Mouse (Mus musculus) ES-CJ7 (cell line): ENCODE results near the gene Rpl9-ps6.
"Not testable (repeated sequence)": the region's sequence is repeated elsewhere in the genome, so short reads cannot be mapped to it uniquely, and the experiment has no call there.

ENCODE experiments used
- DNase-seq: peaks from one replicate; pipeline ENCODE4 v3.0.0; 2011; ENCODE audit warnings: low read depth, low spot score

Rpl9-ps6 gene

DNA sequence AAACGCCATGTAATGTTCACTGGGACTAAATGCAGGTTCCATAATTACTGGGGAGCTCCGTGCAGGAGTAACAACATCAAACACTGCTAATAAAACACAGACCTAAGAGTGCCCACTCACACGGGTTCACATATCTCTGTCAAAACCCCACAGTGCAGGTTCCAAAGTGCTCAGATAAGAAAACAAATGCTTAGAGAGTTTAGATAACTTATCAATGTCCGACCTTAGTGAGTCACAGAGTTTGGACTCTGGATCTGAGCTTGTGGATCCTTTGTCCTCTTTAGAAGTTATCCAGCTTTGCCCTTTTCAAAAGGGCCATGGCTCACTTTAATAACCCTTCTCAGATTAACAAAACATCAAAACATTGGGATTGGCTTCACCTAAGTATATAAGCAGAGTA, 15.1 kb upstream of the Rpl9-ps6 start:
- DNase-seq, result no peak

DNA sequence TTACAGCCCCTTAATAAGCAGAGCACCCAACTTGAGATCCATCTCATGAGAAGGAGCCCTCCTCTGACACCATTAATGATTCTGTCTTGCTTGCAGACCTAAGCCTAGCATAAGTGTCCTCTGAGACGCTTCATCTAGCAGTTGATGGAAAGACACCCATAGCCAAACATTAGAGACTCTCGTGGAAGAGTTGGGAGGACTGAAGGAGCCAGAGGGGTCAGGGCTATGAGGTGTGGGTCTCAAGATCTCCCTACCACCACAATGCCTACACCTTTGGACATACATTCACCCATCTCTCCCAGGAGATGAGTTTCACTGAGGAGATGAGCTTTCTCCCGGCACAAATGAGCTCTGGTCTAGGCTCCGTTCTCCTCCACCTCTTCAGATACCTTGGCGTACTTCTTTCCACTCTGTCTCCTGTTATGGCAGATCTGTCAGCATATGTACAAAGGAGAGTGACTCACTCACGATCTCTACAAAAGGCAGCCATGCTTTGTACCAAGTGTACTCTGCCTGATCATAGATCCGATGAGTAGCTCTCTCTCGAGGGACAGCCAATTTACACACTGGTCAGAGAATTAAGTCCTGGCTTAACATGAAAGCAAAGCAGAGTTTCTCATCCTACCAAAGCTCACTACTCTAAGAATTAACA, 14.5 kb upstream of the Rpl9-ps6 start:
- DNase-seq, result no peak

DNA sequence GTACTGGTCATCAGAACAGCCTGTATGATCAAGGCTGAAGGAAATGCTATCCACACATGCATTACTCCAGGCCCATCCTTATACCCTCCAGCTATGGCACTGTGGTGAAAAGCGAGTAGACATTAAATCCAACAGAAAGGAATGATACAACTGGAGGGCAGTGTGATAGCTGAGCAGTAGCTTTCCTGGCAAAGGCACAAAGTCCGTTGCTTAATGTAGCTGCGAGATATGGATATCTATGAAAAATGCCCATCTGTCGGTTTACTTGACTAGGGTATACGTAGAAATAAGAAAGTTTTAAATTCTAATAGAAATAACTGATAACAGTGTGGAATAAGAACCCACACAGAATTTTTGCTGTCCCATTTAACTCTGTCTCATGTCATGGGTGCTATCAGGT, 13.9 kb upstream of the Rpl9-ps6 start:
- no peak for DNase-seq

DNA sequence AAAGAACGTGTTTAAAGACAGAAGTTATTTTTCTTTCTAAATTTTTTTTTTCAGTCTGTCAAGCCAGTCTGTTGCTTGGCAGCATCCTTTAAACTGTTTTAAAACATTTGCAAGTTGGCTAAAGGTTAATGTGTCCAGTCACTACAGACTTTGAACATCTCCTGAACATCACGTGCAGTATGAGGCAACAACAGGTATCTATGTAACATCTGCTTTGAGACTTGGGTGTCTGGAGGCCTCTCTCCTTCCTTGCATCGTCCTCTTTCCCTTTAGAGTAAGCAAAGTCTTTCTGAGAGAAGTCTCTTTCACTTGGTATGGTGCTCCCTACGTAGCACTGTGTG, 10.3 kb upstream of the Rpl9-ps6 start:
- no peak for DNase-seq

DNA sequence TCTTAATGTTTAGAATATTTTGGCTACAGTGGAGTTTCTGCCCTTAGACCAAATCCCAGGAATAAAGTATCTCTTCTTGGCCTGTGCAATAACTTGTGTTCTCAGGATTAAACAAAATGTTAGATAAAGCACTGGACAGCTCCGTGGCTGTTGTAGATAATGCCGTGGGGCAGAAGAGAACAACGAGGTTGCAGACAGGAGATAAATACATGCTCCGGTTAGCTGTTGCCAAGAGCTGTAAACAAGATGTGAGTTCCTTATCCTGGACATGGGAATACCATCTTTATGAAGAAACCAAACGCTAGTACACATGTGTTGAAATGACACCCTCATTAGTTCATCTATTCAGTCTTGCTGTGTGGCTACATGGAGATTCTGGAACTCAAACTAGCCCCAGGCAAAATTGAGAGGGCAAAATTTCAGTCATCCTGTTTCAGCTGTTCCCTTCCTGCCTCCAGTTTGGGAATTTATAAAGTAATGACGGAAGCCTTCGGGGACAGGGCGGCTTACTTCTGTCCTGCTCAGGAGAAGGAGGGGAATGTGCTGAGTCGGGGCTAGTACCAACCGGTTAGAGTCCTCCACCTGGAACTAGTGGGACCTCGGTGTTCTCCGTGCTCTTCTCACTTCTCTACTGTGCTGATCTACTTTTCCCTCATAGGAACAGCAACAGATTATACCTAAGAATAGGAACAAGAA, 9.8 kb upstream of the Rpl9-ps6 start:
- DNase-seq, result no peak

DNA sequence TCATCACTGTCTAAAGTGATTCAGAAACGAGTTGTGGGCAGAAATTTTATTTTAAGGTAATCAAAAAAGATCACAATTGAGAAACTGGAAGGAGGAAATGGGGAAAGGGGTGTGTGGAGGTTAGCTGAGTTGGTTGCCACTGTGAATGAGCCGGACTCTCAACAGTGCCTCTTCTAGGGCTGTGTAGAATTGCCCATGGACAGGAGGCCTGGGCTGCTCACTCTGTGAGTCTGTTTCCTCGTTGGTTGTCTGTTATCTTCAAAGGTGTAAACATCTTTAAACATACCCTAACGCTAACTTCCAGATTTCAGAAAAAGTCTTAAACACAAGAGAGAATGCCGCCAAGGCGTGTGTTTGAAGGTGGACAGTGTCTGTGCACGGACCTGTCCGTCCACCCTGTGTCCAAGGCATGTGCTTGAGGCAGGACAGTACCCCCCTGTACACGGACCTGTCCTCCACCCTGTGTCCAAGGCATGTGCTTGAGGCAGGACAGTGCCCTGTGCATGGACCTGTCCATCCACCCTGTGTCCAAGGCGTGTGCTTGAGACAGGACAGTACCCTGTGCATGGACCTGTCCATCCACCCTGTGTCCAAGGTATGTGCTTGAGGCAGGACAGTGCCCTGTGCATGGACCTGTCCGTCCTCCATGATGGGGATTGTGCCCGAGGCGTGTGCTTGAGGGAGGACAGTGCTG, 4.3 kb upstream of the Rpl9-ps6 start:
- DNase-seq, result no peak

DNA sequence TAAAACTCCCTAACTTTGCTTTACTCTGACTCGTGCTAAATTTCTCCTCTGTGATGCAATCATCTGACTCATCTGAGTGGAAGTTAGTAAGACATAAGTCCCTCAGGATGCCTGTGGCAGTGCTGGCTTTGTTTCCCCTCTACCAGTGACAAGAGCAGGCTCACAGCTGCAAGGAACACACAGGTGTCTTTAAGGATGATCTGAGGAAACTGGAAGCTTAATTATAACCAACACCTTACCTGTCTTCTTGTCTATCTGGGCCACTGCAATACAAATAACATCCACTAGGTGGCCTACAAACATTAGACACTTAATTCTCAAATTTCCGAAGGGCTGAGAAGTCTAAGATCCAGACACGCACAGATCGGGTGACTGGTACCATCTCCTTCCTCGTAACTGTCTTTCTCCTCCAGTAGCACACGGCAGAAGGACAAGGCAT, 3.7 kb upstream of the Rpl9-ps6 start:
- DNase-seq, result peak; percentile 75

DNA sequence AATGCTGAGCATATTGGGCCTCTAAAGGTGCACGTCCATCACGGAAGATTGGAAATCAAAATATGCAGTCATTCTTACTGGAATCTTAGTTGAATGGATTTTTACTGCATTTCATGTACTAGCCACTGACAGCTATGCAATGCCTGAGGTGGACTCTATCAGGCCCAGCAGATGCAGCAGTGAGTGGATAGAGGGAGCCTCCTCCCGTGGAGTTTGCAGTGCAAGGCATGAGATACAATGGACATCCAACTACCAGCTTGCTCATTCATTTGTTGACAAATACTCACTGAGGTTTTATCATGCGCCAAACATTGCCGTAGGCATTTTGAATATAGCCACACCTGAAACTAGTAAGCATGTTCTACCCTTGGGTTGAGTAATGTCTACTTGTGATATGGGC, 947 bp upstream of the Rpl9-ps6 start:
- no peak for DNase-seq

DNA sequence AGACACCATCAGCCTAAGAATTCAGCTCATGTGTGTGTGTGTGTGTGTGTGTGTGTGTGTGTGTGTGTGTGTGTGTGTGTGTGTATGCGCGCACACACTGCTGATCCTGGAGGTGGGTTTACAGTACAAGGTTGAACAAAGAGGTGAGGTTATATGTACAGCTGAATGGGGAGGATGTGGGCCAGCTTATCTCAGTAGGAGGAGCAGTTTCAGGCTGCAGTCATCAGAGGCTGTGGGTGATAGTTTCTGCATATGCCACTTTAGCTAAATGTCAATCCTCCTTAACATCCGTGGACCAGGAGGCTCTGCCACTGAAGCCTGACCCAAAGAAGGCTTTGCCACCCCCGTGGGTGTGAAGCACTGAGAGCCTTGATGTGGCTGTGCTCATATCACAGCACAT, 1.1 kb downstream of the Rpl9-ps6 start:
- DNase-seq, result no peak

DNA sequence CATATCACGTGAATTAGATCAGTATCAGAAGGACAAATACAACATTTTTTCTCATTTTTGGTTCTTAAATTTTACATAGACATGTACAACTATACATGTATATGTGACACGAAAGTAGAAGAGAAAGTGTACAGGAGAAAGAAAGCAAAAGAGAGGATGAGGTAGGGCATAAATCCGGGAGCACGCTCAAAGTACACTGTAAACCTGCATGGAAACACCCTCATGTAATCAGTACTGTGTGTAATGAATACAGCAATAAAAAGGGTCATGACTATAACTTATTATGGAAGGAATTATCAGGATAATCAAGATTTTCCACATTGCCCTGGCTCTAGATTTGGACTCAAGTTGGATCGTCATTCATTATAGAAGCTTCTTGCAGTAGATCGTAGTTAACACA, 3.3 kb downstream of the Rpl9-ps6 start:
- no peak for DNase-seq

DNA sequence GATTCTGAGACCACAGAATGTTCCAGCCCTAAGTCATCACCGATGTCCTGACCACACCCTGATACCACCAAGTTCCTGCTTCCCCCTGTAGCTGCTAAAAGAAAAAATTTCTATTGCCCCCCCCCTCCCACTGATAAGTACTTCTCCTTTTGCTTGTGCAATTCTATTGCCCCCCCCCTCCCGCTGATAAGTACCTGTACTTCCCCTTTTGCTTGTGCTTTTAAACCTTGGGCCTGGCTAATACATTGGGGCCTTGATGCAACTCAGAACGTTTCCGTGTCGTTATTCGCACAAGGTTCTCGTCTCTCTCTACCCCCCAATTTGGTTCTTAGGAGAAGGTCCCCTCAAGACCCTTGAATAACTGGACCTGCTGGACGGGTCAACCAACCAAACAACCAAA, 8.7 kb downstream of the Rpl9-ps6 start:
- DNase-seq, result not testable (repeated sequence)

DNA sequence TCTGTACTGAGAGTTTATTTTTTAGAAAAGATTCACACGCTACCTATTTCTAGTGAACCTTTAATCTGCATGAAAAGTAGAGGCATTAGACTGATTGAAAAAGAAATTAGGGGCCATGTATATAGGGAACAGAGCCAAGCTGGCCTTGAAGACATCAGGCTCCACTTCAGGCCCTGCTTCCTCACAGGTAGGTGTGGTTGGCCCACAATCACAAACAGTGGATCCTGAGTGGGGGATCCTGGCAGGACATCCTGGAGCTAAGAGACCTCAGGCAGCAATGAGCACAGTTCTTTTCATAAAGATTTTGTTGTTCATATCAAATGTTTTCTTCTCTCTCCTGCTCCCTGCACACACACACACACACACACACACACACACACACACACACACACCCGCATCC, 9.6 kb downstream of the Rpl9-ps6 start:
- no peak for DNase-seq

DNA sequence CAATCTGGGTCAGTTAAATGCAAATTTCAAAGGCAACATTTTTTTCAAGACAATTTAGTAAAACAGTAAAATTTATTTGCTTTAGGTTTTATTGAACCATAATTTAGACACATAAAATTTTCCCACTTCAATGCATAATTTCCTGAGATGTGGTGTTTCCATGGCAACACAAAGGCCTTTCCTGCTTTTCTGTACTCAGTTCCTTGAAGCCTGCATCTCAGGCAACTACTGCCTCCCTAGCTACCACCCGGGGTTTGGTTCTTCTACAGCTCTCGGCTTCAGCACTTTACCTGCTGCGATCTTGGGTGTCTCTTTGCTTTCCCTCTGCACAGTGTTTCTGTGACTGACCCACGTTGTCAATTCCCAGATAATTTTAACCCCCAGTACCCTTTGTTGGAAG, 14.1 kb downstream of the Rpl9-ps6 start:
- DNase-seq, result no peak

DNA sequence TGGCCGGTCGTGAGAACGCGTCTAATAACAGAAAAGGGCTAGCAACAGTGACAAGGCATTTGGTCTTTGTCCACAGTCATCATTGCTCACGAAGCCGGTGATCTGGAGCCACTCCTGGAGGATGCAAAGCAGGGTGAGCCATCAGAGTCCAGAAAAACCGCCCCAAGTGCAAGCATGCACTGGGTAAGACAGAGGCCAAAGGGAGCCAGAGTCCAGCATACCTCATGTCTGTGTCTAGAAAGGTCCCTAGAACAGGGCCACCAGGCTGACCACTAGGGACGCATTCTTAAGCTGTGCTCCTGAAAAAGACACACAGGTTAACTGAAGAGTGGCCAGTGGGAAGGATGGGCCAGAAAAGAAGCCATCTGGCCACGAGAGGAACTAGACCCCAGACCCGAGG, 17.4 kb downstream of the Rpl9-ps6 start:
- no peak for DNase-seq

DNA sequence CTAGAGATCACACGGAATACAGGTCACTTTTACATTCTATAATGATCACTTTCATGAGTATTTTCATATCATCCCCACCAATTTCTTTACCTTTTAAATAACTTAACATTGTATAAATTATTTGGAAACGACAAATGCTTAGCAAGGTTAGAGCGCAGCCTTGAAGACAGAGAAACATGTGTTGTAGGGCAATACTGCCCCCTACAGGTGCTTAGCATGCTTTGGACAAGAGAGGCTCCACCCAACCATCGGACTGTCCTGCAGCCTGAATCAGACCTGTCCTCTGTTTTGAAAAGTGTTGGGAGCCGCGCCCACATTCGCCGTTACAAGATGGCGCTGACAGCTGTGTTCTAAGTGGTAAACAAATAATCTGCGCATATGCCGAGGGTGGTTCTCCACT, 24.8 kb downstream of the Rpl9-ps6 start:
- DNase-seq, result peak; percentile 72

DNA sequence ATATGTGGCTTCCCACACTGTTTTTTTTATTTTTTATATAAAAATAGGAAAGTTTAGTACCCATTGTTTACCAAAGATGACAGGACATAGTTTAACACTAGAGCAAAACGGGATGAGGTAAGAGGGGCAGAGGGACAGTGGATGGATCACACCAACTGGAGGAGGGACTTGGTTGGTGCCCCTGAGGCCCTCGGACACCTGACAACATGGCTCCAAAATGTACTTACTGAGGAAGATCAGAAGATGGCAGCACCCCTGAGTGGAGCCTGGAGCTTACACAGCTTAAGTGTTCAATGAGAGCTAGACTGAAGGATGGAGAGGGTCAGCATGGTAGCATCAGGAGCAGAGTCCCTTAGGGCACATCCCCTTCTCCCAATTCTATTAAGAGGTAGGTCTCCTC, 27.0 kb downstream of the Rpl9-ps6 start:
- peak; percentile 27 for DNase-seq

DNA sequence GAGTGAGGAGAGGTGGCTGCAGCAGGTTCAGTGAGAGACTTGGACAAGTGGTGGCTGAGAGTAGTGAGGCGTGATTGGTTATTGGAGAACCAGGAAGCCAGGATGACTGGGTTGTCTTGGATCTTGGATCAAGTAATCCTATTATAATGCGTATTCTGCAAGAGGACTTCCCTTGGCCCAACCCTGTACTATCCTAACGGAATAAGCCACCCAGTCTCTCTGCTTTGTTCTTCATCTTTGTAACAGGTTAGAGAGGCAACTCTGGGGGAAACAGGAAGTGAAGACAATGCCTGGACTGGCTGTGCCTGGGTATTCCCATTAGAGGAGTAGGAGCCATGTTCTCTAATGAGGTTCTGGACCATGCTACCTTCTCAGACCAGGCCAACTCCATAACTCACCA, 40.5 kb downstream of the Rpl9-ps6 start:
- DNase-seq, result peak; percentile 60

DNA sequence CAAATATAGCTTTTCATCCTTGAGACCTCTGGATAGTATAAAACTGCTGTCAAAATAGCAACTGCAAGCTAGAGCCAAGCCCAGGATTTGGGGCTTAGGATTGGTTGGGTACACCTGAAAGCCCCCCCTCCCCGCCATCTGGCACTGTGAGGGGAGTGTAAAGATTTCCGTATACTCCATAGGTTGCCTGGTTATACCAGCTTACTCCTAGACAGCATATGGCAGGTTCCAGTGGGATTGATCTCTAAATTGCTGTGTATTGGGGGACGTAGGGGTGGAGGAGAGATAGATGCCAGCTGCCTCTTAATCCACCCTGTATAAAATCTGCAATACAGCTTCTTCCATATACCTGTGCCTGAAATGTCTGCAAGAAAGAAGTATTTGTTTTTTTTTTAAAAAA, 41.7 kb downstream of the Rpl9-ps6 start:
- no peak for DNase-seq

DNA sequence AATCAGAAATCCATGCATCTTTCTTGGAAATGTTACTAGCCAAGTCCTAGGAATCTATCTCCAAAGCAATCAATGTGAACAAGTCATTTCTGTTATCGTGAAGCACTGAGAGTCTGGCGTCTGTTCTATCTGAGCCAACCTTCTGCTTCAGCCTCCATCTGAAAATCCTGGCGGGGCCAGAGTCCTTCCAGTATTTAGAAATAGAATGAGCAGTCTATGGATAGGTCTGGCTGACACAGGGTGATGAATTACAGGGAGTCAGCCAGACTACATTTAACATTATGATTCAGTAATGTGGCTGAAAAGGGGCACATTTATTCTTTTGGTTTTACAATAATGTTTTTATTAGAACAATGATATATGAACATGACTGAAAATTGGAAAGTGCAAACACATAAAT, 47.3 kb downstream of the Rpl9-ps6 start:
- no peak for DNase-seq

DNA sequence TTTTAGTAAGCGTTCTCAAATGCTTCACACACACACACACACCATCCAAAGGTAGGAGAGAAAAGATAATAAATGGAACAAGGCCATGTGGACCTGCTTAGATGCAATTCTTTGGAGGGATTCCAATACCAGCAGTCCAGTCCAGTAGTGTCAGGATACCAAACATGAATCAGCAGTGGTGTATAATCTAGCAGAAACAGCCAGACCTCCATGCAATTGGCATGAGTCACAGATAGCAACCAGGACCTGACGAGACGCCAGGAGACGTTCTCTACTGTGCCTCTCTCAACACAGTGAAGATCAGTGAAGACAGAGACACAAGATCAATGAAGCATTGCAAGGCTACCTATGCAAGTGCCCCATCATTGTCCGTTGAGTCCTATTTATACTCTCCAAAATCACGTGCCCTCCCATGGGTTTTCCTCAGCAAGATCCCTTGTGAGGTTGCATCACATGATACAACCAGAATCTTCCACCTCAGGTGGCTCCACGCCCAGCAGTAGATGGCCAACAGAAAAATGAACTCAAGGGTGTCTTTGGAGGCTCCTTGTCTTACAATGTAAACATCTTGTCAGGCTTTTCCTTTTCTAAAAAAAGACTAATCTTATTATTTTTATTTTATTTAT, 49.6 kb downstream of the Rpl9-ps6 start:
- no peak for DNase-seq
